Mouse (Mus musculus) liver, postnatal 0 days (tissue): Measurements from ENCODE around the gene Rtp3.
A peak's percentile ranks its signal among the peaks of the same experiment; 100 is the strongest.

Source experiments
- CTCF ChIP-seq: sonication (generic); IDR thresholded peaks from 2 replicates; pipeline ENCODE4 v1.5.1; 2016; ENCODE audit warnings: antibody characterized with exemption, low read depth
- EP300 ChIP-seq: IDR thresholded peaks from 2 replicates; pipeline ENCODE4 v1.6.1; 2016; ENCODE audit warnings: antibody characterized with exemption, low read depth, mild to moderate bottlenecking

- TF ChIP-seq CTCF: no peak
- TF ChIP-seq EP300: peak; percentile 73
These were observed 4.8 kb downstream of the Rtp3 start for GRCm38 (mm10) chr9:110985541-110985940.
